In genomic region chr5:125368568-125368967, GRCm38 (mm10) we compare ENCODE assay signal across 8 mouse cellular contexts. TPM values are rescaled to one million over a fixed set of nuclear protein-coding genes. Genes with fewer than 3 reads are reported as not detected.
DNase-seq lines count a peak whose midpoint lies in the region; ATAC-seq and TF ChIP-seq lines count a peak whose summit lies in the region.

No protein-coding gene starts in this region.

- H3K9me3 ChIP-seq in heart, embryonic 11.5 days (replicated peaks; ENCODE audit: control insufficient read depth, low read length) = peaks cover 2% of the 10 kb centered on the region; the same call in 1 of the 2 replicates
- no peaks in the 10 kb centered on the region for H3K9me3 ChIP-seq in liver, embryonic 13.5 days (replicated peaks)
- no peaks in the 10 kb centered on the region for H3K9me3 ChIP-seq in neural tube, embryonic 14.5 days (ENCODE audit: control insufficient read depth, low read length)

- no peak overlapping the region for H3K4me3 ChIP-seq in cortical plate, adult 2 months (ENCODE audit: insufficient read depth, low read length)
- H3K4me3 ChIP-seq in heart, embryonic 11.5 days (ENCODE audit: low read depth, low read length) = no peak overlapping the region
- H3K4me3 ChIP-seq in liver, embryonic 13.5 days (replicated peaks) = no peak overlapping the region
- H3K4me3 ChIP-seq in neural tube, embryonic 14.5 days (ENCODE audit: low read depth, low read length) = no peak overlapping the region

- H3K27me3 ChIP-seq in heart, embryonic 11.5 days (ENCODE audit: control insufficient read depth, insufficient read depth, low read length) = no peaks in the 10 kb centered on the region
- no peaks in the 10 kb centered on the region for H3K27me3 ChIP-seq in liver, embryonic 13.5 days
- H3K27me3 ChIP-seq in neural tube, embryonic 14.5 days (ENCODE audit: control insufficient read depth, insufficient read depth, low read length) = no peaks in the 10 kb centered on the region

- H3K27ac ChIP-seq in cortical plate, adult 2 months (ENCODE audit: insufficient read depth, low read length) = no peak overlapping the region
- H3K27ac ChIP-seq in heart, embryonic 11.5 days (ENCODE audit: low read depth, low read length) = no peak overlapping the region
- H3K27ac ChIP-seq in liver, embryonic 13.5 days = no peak overlapping the region
- no peak overlapping the region for H3K27ac ChIP-seq in neural tube, embryonic 14.5 days (ENCODE audit: low read depth, low read length)

- H3K4me2 ChIP-seq in heart, embryonic 11.5 days = no peak overlapping the region
- no peak overlapping the region for H3K4me2 ChIP-seq in liver, embryonic 13.5 days
- H3K4me2 ChIP-seq in neural tube, embryonic 14.5 days (ENCODE audit: low read depth, low read length) = no peak overlapping the region

- peak; percentile 27; the same call in 1 of the 2 replicates for ATAC-seq in heart, embryonic 11.5 days (replicated peaks; ENCODE audit: insufficient number of reproducible peaks, low FRiP score, low TSS enrichment)
- ATAC-seq in liver, embryonic 13.5 days (ENCODE audit: low read depth) = peak; percentile 19; the same call in 1 of the 2 replicates
- 0 out of 2 replicates have a peak, but pooled peaks have one; percentile 24 for ATAC-seq in neural tube, embryonic 14.5 days (ENCODE audit: low read depth)

- WGBS in heart, embryonic 11.5 days (ENCODE audit: insufficient replicate concordance) = 2% methylated on average over 4 of the region's 4 CpGs
- 1% methylated on average over 4 of the region's 4 CpGs for WGBS in liver, embryonic 13.5 days (ENCODE audit: insufficient replicate concordance)
- WGBS in neural tube, embryonic 14.5 days = 1% methylated on average over 4 of the region's 4 CpGs

- no peaks in the 10 kb centered on the region for H3K4me1 ChIP-seq in cortical plate, adult 2 months (ENCODE audit: control insufficient read depth, insufficient read depth, low read length)
- 0 out of 2 replicates have a peak, but pooled peaks cover 2% of the 10 kb centered on the region for H3K4me1 ChIP-seq in heart, embryonic 11.5 days (ENCODE audit: control insufficient read depth, insufficient read depth, low read length)
- no peaks in the 10 kb centered on the region for H3K4me1 ChIP-seq in liver, embryonic 13.5 days (replicated peaks)
- no peaks in the 10 kb centered on the region for H3K4me1 ChIP-seq in neural tube, embryonic 14.5 days (ENCODE audit: control insufficient read depth, insufficient read depth, low read length)

- peak; percentile 81 for TF ChIP-seq CTCF in cortical plate, adult 2 months (IDR thresholded peaks at IDR 0.05; ENCODE audit: extremely low read depth, insufficient read depth, low read length)

- peak; percentile 84 for DNase-seq in CD4-positive, CD25-positive, alpha-beta regulatory T cell, adult 2 months (ENCODE audit: low read depth, low spot score)
- peak; percentile 91 for DNase-seq in NIH3T3 (ENCODE audit: low read depth)
- peak; percentile 80 for DNase-seq in kidney, postnatal 10 days
- DNase-seq in liver, embryonic 13.5 days = peak; percentile 44
- DNase-seq in thymus, postnatal 36 days = peak; percentile 51 to 58

- TF ChIP-seq POLR2A in cortical plate, adult 2 months (IDR thresholded peaks at IDR 0.05; ENCODE audit: extremely low read depth, insufficient read depth, low read length) = no peak

- H3K9ac ChIP-seq in heart, embryonic 11.5 days (ENCODE audit: low read depth, low read length) = no peak overlapping the region
- H3K9ac ChIP-seq in liver, embryonic 13.5 days = no peak overlapping the region
- no peak overlapping the region for H3K9ac ChIP-seq in neural tube, embryonic 14.5 days (replicated peaks; ENCODE audit: low read depth, low read length)

- no peaks in the 10 kb centered on the region for H3K36me3 ChIP-seq in heart, embryonic 11.5 days (ENCODE audit: control insufficient read depth, insufficient read depth, low read length)
- no peaks in the 10 kb centered on the region for H3K36me3 ChIP-seq in liver, embryonic 13.5 days
- H3K36me3 ChIP-seq in neural tube, embryonic 14.5 days (ENCODE audit: control insufficient read depth, insufficient read depth, low read length) = no peaks in the 10 kb centered on the region

RNA-seq across cellular contexts. Expression of gene Gm10382, which starts 20.6 kb away (rescaled TPM):
- 0.21 and 0.36 TPM in 2 replicates for polyA plus RNA-seq in cortical plate, adult 2 months (2012; rRNA removed)
- 0.42 TPM in 1 of 2 replicates, not detected in the other for polyA plus RNA-seq in heart, embryonic 11.5 days (2014; fragmentation: Nextera tagmentation; extraction: Ambion mirVana)
- 0.10 and 0.21 TPM in 2 replicates for polyA plus RNA-seq in liver, embryonic 13.5 days (2015; fragmentation: Nextera tagmentation; extraction: Ambion mirVana)
- polyA plus RNA-seq in neural tube, embryonic 14.5 days (2014; fragmentation: Nextera tagmentation; extraction: Ambion mirVana) = 0.28 and 0.50 TPM in 2 replicates

RNA-seq across cellular contexts. Expression of gene Ubc, which starts 21.4 kb away (rescaled TPM):
- polyA plus RNA-seq in cortical plate, adult 2 months (2012; rRNA removed) = 769 and 804 TPM in 2 replicates
- polyA plus RNA-seq in heart, embryonic 11.5 days (2014; fragmentation: Nextera tagmentation; extraction: Ambion mirVana) = 833 and 922 TPM in 2 replicates
- 517 and 564 TPM in 2 replicates for polyA plus RNA-seq in liver, embryonic 13.5 days (2015; fragmentation: Nextera tagmentation; extraction: Ambion mirVana)
- 1,368 and 1,388 TPM in 2 replicates for polyA plus RNA-seq in neural tube, embryonic 14.5 days (2014; fragmentation: Nextera tagmentation; extraction: Ambion mirVana)

RNA-seq across cellular contexts. Expression of gene Scarb1, which starts 27.7 kb away (rescaled TPM):
- polyA plus RNA-seq in cortical plate, adult 2 months (2012; rRNA removed) = 32.6 and 33.8 TPM in 2 replicates
- 57.1 and 67.0 TPM in 2 replicates for polyA plus RNA-seq in heart, embryonic 11.5 days (2014; fragmentation: Nextera tagmentation; extraction: Ambion mirVana)
- 66.1 and 76.3 TPM in 2 replicates for polyA plus RNA-seq in liver, embryonic 13.5 days (2015; fragmentation: Nextera tagmentation; extraction: Ambion mirVana)
- 33.7 and 36.9 TPM in 2 replicates for polyA plus RNA-seq in neural tube, embryonic 14.5 days (2014; fragmentation: Nextera tagmentation; extraction: Ambion mirVana)
